Mouse (Mus musculus) heart, adult 2 months (tissue): ENCODE results near the gene Jak1.

Source experiments
- CTCF ChIP-seq: fragments of 200-600 bp; IDR thresholded peaks from 2 replicates; pipeline ENCODE4 v1.8.1; 2022; ENCODE audit warnings: antibody characterized with exemption, mild to moderate bottlenecking, moderate library complexity
- EP300 ChIP-seq: fragments of 200-500 bp; IDR thresholded peaks from 2 replicates; pipeline ENCODE4 v1.6.1; 2011; ENCODE audit warnings: low read depth, low read length, control low read depth; ENCODE audit not compliant: insufficient read depth
- POLR2A ChIP-seq: fragments of 200-500 bp; IDR thresholded peaks from 2 replicates; pipeline ENCODE4 v1.6.1; 2011; ENCODE audit warnings: mild to moderate bottlenecking, low read depth, low read length, control low read depth; ENCODE audit not compliant: insufficient read depth

DNA sequence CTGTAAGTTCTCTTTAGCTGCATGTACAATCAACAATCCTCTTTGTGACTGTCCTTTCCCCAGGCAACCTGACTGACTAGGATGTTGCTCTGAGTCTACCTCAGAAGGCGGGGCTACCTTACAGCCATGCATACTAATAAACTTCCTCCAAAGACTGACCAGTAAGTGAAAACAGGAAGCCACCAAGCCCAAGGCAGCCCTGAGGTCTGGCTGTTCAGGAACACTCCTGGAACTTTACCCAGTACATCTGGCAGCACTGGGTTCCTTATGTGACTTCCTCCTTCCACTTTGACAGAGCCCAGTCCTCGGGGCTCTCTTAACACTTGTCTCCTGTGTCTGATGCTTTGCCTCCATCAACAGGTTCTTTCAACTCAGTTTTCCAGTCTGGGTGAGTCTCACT is 92.3 kb downstream of the Jak1 start:
- no peak for TF ChIP-seq CTCF
- no peak for TF ChIP-seq EP300
- TF ChIP-seq POLR2A = no peak
